Mouse (Mus musculus): ENCODE measurements around the gene Enpp5. TPM values are rescaled to one million over a fixed set of nuclear protein-coding genes. Genes with fewer than 3 reads are reported as not detected.

Gene Enpp5
- polyA plus RNA-seq, 1 experiment from 2014 or later = 39.4 TPM

- no peak for ATAC-seq (ENCODE audit: low FRiP score)
- Histone ChIP-seq H3K27ac (no peak overlapping the region), H3K9ac (no peak overlapping the region), H3K4me1 (no peaks in the 10 kb centered on the region), H3K36me3 (no peaks in the 10 kb centered on the region), H3K27me3 (no peaks in the 10 kb centered on the region), H3K4me2 (replicated peaks) (no peak overlapping the region), H3K4me3 (no peak overlapping the region), H3K9me3 (replicated peaks) (no peaks in the 10 kb centered on the region)
- 79% methylated on average over 5 of the region's 5 CpGs for WGBS
These were observed 17.2 kb upstream of the Enpp5 start for GRCm38 (mm10) chr17:44061289-44061890.

- Histone ChIP-seq H3K27ac (no peak overlapping the region), H3K9me3 (replicated peaks) (no peaks in the 10 kb centered on the region), H3K27me3 (no peaks in the 10 kb centered on the region), H3K9ac (no peak overlapping the region), H3K4me1 (no peaks in the 10 kb centered on the region), H3K4me2 (replicated peaks) (no peak overlapping the region), H3K4me3 (no peak overlapping the region), H3K36me3 (no peaks in the 10 kb centered on the region)
- no peak for ATAC-seq (ENCODE audit: low FRiP score)
- WGBS = 83% methylated on average over 6 of the region's 6 CpGs
These were observed 9.7 kb upstream of the Enpp5 start for GRCm38 (mm10) chr17:44068876-44069275.

GRCm38 (mm10) chr17:44071680-44072079, 6.9 kb upstream of the Enpp5 start:
- no peak for ATAC-seq (ENCODE audit: low FRiP score)
- H3K4me2 ChIP-seq (replicated peaks) = no peak overlapping the region
- H3K9ac ChIP-seq = no peak overlapping the region
- H3K4me3 ChIP-seq = no peak overlapping the region
- no peaks in the 10 kb centered on the region for H3K9me3 ChIP-seq (replicated peaks)
- no peaks in the 10 kb centered on the region for H3K36me3 ChIP-seq
- no peaks in the 10 kb centered on the region for H3K4me1 ChIP-seq
- no peaks in the 10 kb centered on the region for H3K27me3 ChIP-seq
- no peak overlapping the region for H3K27ac ChIP-seq

- WGBS = 75% methylated on average over 3 of the region's 3 CpGs
- Histone ChIP-seq H3K9ac (no peak overlapping the region), H3K27ac (no peak overlapping the region), H3K4me2 (replicated peaks) (no peak overlapping the region), H3K4me1 (peaks cover 6% of the 10 kb centered on the region; the same call in 1 of the 2 replicates), H3K4me3 (no peak overlapping the region), H3K36me3 (0 out of 2 replicates have a peak, but pooled peaks cover under 1% of the 10 kb centered on the region), H3K9me3 (replicated peaks) (no peaks in the 10 kb centered on the region), H3K27me3 (no peaks in the 10 kb centered on the region)
- no peak for ATAC-seq (ENCODE audit: low FRiP score)
These were observed 3.0 kb upstream of the Enpp5 start for GRCm38 (mm10) chr17:44075601-44076000.

GRCm38 (mm10) chr17:44076051-44076680, 2.4 kb upstream of the Enpp5 start:
- no peak overlapping the region for H3K4me2 ChIP-seq (replicated peaks)
- H3K4me1 ChIP-seq = peaks cover 6% of the 10 kb centered on the region; the same call in 1 of the 2 replicates
- H3K9me3 ChIP-seq (replicated peaks) = no peaks in the 10 kb centered on the region
- 0 out of 2 replicates have a peak, but pooled peaks cover 4% of the 10 kb centered on the region for H3K36me3 ChIP-seq
- WGBS = 57% methylated on average over 6 of the region's 6 CpGs
- H3K27ac ChIP-seq = no peak overlapping the region
- no peak overlapping the region for H3K9ac ChIP-seq
- H3K27me3 ChIP-seq = no peaks in the 10 kb centered on the region
- H3K4me3 ChIP-seq = no peak overlapping the region
- ATAC-seq (ENCODE audit: low FRiP score) = no peak

- no peak overlapping the region for H3K4me2 ChIP-seq (replicated peaks)
- no peak overlapping the region for H3K4me3 ChIP-seq
- no peak overlapping the region for H3K9ac ChIP-seq
- no peaks in the 10 kb centered on the region for H3K27me3 ChIP-seq
- 87% methylated on average over 12 of the region's 12 CpGs for WGBS
- no peaks in the 10 kb centered on the region for H3K9me3 ChIP-seq (replicated peaks)
- no peak overlapping the region for H3K27ac ChIP-seq
- peaks cover 6% of the 10 kb centered on the region; the same call in 1 of the 2 replicates for H3K4me1 ChIP-seq
- ATAC-seq (ENCODE audit: low FRiP score) = no peak
- H3K36me3 ChIP-seq = 0 out of 2 replicates have a peak, but pooled peaks cover 8% of the 10 kb centered on the region
These were observed 1.3 kb upstream of the Enpp5 start for GRCm38 (mm10) chr17:44077146-44077842.

GRCm38 (mm10) chr17:44077843-44078160, 811 bp upstream of the Enpp5 start:
- Histone ChIP-seq H3K4me2 (replicated peaks) (no peak overlapping the region), H3K27ac (no peak overlapping the region), H3K4me3 (no peak overlapping the region), H3K9me3 (replicated peaks) (0 out of 2 replicates have a peak, but pooled peaks cover under 1% of the 10 kb centered on the region), H3K9ac (no peak overlapping the region), H3K36me3 (0 out of 2 replicates have a peak, but pooled peaks cover 8% of the 10 kb centered on the region), H3K4me1 (peaks cover 6% of the 10 kb centered on the region; the same call in 1 of the 2 replicates), H3K27me3 (no peaks in the 10 kb centered on the region)
- no peak for ATAC-seq (ENCODE audit: low FRiP score)
- 75% methylated on average over 2 of the region's 2 CpGs for WGBS

GRCm38 (mm10) chr17:44083156-44083555, 4.5 kb downstream of the Enpp5 start:
- Histone ChIP-seq H3K4me3 (no peak overlapping the region), H3K9me3 (replicated peaks) (0 out of 2 replicates have a peak, but pooled peaks cover 4% of the 10 kb centered on the region), H3K4me1 (peaks cover 6% of the 10 kb centered on the region; the same call in 1 of the 2 replicates), H3K4me2 (replicated peaks) (no peak overlapping the region), H3K27ac (no peak overlapping the region), H3K36me3 (peaks cover 21% of the 10 kb centered on the region), H3K9ac (no peak overlapping the region), H3K27me3 (no peaks in the 10 kb centered on the region)
- WGBS = 94% methylated on average over 4 of the region's 4 CpGs
- ATAC-seq (ENCODE audit: low FRiP score) = no peak

- no peak overlapping the region for H3K9ac ChIP-seq
- no peaks in the 10 kb centered on the region for H3K27me3 ChIP-seq
- H3K4me3 ChIP-seq = no peak overlapping the region
- H3K4me1 ChIP-seq = no peaks in the 10 kb centered on the region
- 96% methylated on average over 3 of the region's 3 CpGs for WGBS
- H3K36me3 ChIP-seq = peaks cover 9% of the 10 kb centered on the region
- no peak overlapping the region for H3K4me2 ChIP-seq (replicated peaks)
- no peak overlapping the region for H3K27ac ChIP-seq
- no peak for ATAC-seq (ENCODE audit: low FRiP score)
- H3K9me3 ChIP-seq (replicated peaks) = no peaks in the 10 kb centered on the region
These were observed 9.6 kb downstream of the Enpp5 start for GRCm38 (mm10) chr17:44088226-44088625.

- H3K27ac ChIP-seq = no peak overlapping the region
- no peak overlapping the region for H3K4me3 ChIP-seq
- ATAC-seq (ENCODE audit: low FRiP score) = no peak
- H3K9me3 ChIP-seq (replicated peaks) = no peaks in the 10 kb centered on the region
- no peaks in the 10 kb centered on the region for H3K27me3 ChIP-seq
- H3K4me1 ChIP-seq = no peaks in the 10 kb centered on the region
- WGBS = 70% methylated on average over 2 of the region's 2 CpGs
- H3K4me2 ChIP-seq (replicated peaks) = no peak overlapping the region
- H3K9ac ChIP-seq = no peak overlapping the region
- H3K36me3 ChIP-seq = no peaks in the 10 kb centered on the region
These were observed 12.3 kb downstream of the Enpp5 start for GRCm38 (mm10) chr17:44090916-44091315.

GRCm38 (mm10) chr17:44091512-44091911, 12.9 kb downstream of the Enpp5 start:
- H3K4me1 ChIP-seq = no peaks in the 10 kb centered on the region
- no peak overlapping the region for H3K4me3 ChIP-seq
- 31% methylated on average over 2 of the region's 2 CpGs for WGBS
- H3K27me3 ChIP-seq = no peaks in the 10 kb centered on the region
- no peak for ATAC-seq (ENCODE audit: low FRiP score)
- no peaks in the 10 kb centered on the region for H3K36me3 ChIP-seq
- H3K4me2 ChIP-seq (replicated peaks) = no peak overlapping the region
- H3K27ac ChIP-seq = no peak overlapping the region
- no peaks in the 10 kb centered on the region for H3K9me3 ChIP-seq (replicated peaks)
- H3K9ac ChIP-seq = no peak overlapping the region

- Histone ChIP-seq H3K36me3 (no peaks in the 10 kb centered on the region), H3K4me3 (no peak overlapping the region), H3K4me2 (replicated peaks) (no peak overlapping the region), H3K27me3 (0 out of 2 replicates have a peak, but pooled peaks cover 9% of the 10 kb centered on the region), H3K9me3 (replicated peaks) (no peaks in the 10 kb centered on the region), H3K27ac (no peak overlapping the region), H3K4me1 (peaks cover 5% of the 10 kb centered on the region), H3K9ac (no peak overlapping the region)
- 77% methylated on average over 4 of the region's 4 CpGs for WGBS
- ATAC-seq (ENCODE audit: low FRiP score) = no peak
These were observed 21.9 kb downstream of the Enpp5 start for GRCm38 (mm10) chr17:44100486-44100885.

All from hindbrain, embryonic 12.5 days (tissue).